Mouse (Mus musculus): ENCODE measurements at regions not wholly inside any gene's neighbourhood (a gene's known extent, or its start where the extent isn't known, plus 50 kb on each side); places are given as distances from the start of the nearest gene placed in this dataset.
"Not testable (repeated sequence)": the region's sequence is repeated elsewhere in the genome, so short reads cannot be mapped to it uniquely, and the experiment has no call there.

GRCm38 (mm10) chr9:85920745-85921614 lies 78.8 kb downstream of the Tpbg start:
- WGBS, result 78% methylated on average over 13 of the region's 13 CpGs
- no peak for DNase-seq (ENCODE audit: low read depth, low spot score)

- WGBS, result 68% methylated on average over 1 of the region's 1 CpGs
- DNase-seq (ENCODE audit: low read depth, low spot score), result no peak
Measured at GRCm38 (mm10) chr9:85925259-85925658, 83.1 kb downstream of the Tpbg start.

- no peak for DNase-seq (ENCODE audit: low read depth, low spot score)
- WGBS, result 74% methylated on average over 3 of the region's 3 CpGs
Measured at GRCm38 (mm10) chr9:85932209-85932608, 90.0 kb downstream of the Tpbg start.

- not testable (repeated sequence) for DNase-seq (ENCODE audit: low read depth, low spot score)
- WGBS, result 85% methylated on average over 14 of the region's 14 CpGs
Measured at GRCm38 (mm10) chr9:85943066-85943684, 101.0 kb downstream of the Tpbg start.

- DNase-seq (ENCODE audit: low read depth, low spot score), result no peak
- WGBS, result 68% methylated on average over 12 of the region's 12 CpGs
Measured at GRCm38 (mm10) chr9:85948495-85949137, 106.4 kb downstream of the Tpbg start.

GRCm38 (mm10) chr9:85951777-85952176 lies 109.6 kb downstream of the Tpbg start:
- 78% methylated on average over 2 of the region's 2 CpGs for WGBS
- DNase-seq (ENCODE audit: low read depth, low spot score), result no peak

- no peak for DNase-seq (ENCODE audit: low read depth, low spot score)
- 83% methylated on average over 10 of the region's 10 CpGs for WGBS
Measured at GRCm38 (mm10) chr9:85970076-85970475, 127.9 kb downstream of the Tpbg start.

GRCm38 (mm10) chr9:85981428-85981827 lies 139.2 kb downstream of the Tpbg start:
- 42% methylated on average over 5 of the region's 5 CpGs for WGBS
- peak; percentile 10 for DNase-seq (ENCODE audit: low read depth, low spot score)

- WGBS, result 48% methylated on average over 8 of the region's 8 CpGs
- not testable (repeated sequence) for DNase-seq (ENCODE audit: low read depth, low spot score)
Measured at GRCm38 (mm10) chr9:85983516-85983915, 141.3 kb downstream of the Tpbg start.

- DNase-seq (ENCODE audit: low read depth, low spot score), result no peak
- 16% methylated on average over 5 of the region's 5 CpGs for WGBS
Measured at GRCm38 (mm10) chr9:85985671-85986070, 143.5 kb downstream of the Tpbg start.

GRCm38 (mm10) chr9:85986142-85986541 lies 144.0 kb downstream of the Tpbg start:
- 34% methylated on average over 2 of the region's 2 CpGs for WGBS
- DNase-seq (ENCODE audit: low read depth, low spot score), result no peak

GRCm38 (mm10) chr9:86002996-86003395 lies 160.8 kb downstream of the Tpbg start:
- DNase-seq (ENCODE audit: low read depth, low spot score), result no peak
- WGBS, result 66% methylated on average over 2 of the region's 2 CpGs

- DNase-seq (ENCODE audit: low read depth, low spot score), result no peak
- 76% methylated on average over 2 of the region's 2 CpGs for WGBS
Measured at GRCm38 (mm10) chr9:86011661-86012060, 169.5 kb downstream of the Tpbg start.

- no peak for DNase-seq (ENCODE audit: low read depth, low spot score)
- WGBS, result 73% methylated on average over 4 of the region's 4 CpGs
Measured at GRCm38 (mm10) chr9:86015841-86016240, 173.7 kb downstream of the Tpbg start.

- no peak for DNase-seq (ENCODE audit: low read depth, low spot score)
- 83% methylated on average over 6 of the region's 6 CpGs for WGBS
Measured at GRCm38 (mm10) chr9:86020133-86020532, 178.0 kb downstream of the Tpbg start.

- WGBS, result 84% methylated on average over 4 of the region's 4 CpGs
- no peak for DNase-seq (ENCODE audit: low read depth, low spot score)
Measured at GRCm38 (mm10) chr9:86020765-86021164, 178.6 kb downstream of the Tpbg start.

- DNase-seq (ENCODE audit: low read depth, low spot score), result no peak
- 62% methylated on average over 5 of the region's 5 CpGs for WGBS
Measured at GRCm38 (mm10) chr9:86030738-86031137, 188.6 kb downstream of the Tpbg start.

GRCm38 (mm10) chr9:86044098-86044497 lies 201.9 kb downstream of the Tpbg start:
- whole genome bisulfite sequencing, result 43% methylated on average over 4 of the region's 4 CpGs
- DNase-seq (ENCODE audit: low read depth, low spot score), result no peak

GRCm38 (mm10) chr9:86058116-86058515 lies 215.9 kb downstream of the Tpbg start:
- 78% methylated on average over 4 of the region's 4 CpGs for WGBS
- DNase-seq (ENCODE audit: low read depth, low spot score), result no peak

- WGBS, result 51% methylated on average over 6 of the region's 6 CpGs
- DNase-seq (ENCODE audit: low read depth, low spot score), result no peak
Measured at GRCm38 (mm10) chr9:86060049-86060448, 217.9 kb downstream of the Tpbg start.

GRCm38 (mm10) chr9:86061230-86061629 lies 219.1 kb downstream of the Tpbg start:
- no peak for DNase-seq (ENCODE audit: low read depth, low spot score)
- WGBS, result 88% methylated on average over 4 of the region's 4 CpGs

Measured in large intestine, adult 2 months (tissue).